Comparison of ENCODE assay signal across 9 mouse cellular contexts in the genomic region with DNA sequence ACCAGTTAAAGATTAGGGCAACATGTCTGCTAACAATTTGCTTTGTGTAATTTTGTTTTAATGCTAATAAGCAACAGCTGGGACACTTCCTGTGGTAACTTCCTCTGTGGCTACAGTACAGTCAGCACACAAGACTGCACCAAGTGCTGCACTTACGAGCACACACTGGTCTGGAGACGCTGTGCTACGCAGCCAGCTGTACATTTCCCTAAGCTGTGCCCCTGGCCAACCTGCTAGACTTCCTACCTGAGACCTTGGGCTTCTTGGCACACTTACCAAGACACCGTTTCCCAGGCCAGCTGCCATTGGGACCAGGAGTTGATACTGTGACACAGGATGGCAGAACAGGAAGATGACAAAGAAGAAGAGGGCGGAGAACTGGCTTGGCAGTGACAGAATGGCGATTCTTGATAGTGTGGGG.
DNase-seq lines count a peak whose midpoint lies in the region; ATAC-seq and TF ChIP-seq lines count a peak whose summit lies in the region.
"Had no signal": no experiment of that assay in that cellular context is flagged by ENCODE, and none has a peak within 500 bp of the region (broad histone marks: within the 10 kb centered on the region; RNA-seq: fewer than 3 reads in every experiment).

No protein-coding gene starts in this region.

- H3K27ac ChIP-seq in gastrocnemius, adult 2 months = peak overlapping the region; percentile 48
- H3K27ac ChIP-seq in thymus, adult 2 months (ENCODE audit: control insufficient read depth, insufficient read depth, low read length) = 0 out of 2 replicates have a peak overlapping the region, but pooled peaks have one; percentile 22
- no peak overlapping the region for H3K27ac ChIP-seq in hindbrain, embryonic 14.5 days

- no peak for TF ChIP-seq CTCF in gastrocnemius, adult 2 months (IDR thresholded peaks at IDR 0.05)
- no peak for TF ChIP-seq CTCF in thymus, adult 2 months (IDR thresholded peaks at IDR 0.05; ENCODE audit: borderline replicate concordance, control insufficient read depth, extremely low read depth, insufficient read depth, low read length, poor library complexity)

- intact Hi-C loops in gastrocnemius, adult 2 months (cut with DNase I) = no loop called here

- no peak for DNase-seq in gastrocnemius, adult 2 months
- no peak for DNase-seq in gastrocnemius, postnatal 4 days (ENCODE audit: low spot score in 2 of 2)
- DNase-seq in thymus, adult 2 months = peak; percentile 22
- DNase-seq in thymus, postnatal 10 days (ENCODE audit: low spot score in 2 of 2) = no peak
- DNase-seq in gastrocnemius, postnatal 25 days = no peak
- DNase-seq in gastrocnemius, adult 8-10 months (ENCODE audit: low spot score in 2 of 2) = no peak
- DNase-seq in hindbrain, embryonic 14.5 days (ENCODE audit: low spot score) = no peak

- H3K36me3 ChIP-seq in thymus, adult 2 months (ENCODE audit: control insufficient read depth, insufficient read depth, low read length) = no peaks in the 10 kb centered on the region
- no peaks in the 10 kb centered on the region for H3K36me3 ChIP-seq in hindbrain, embryonic 14.5 days (replicated peaks; ENCODE audit: control insufficient read depth, insufficient read depth)

- peak; percentile 74 for ATAC-seq in megakaryocyte, adult 5-6 weeks (ENCODE audit: poor library complexity, severe bottlenecking)
- ATAC-seq in hindbrain, embryonic 14.5 days (ENCODE audit: low FRiP score) = no peak

- no peak overlapping the region for H3K9ac ChIP-seq in hindbrain, embryonic 14.5 days

- H3K9me3 ChIP-seq in hindbrain, embryonic 14.5 days (ENCODE audit: control insufficient read depth, low read length) = no peaks in the 10 kb centered on the region

- peak overlapping the region; percentile 21; the same call in 1 of the 2 replicates for H3K4me3 ChIP-seq in gastrocnemius, adult 2 months
- H3K4me3 ChIP-seq in thymus, adult 2 months (ENCODE audit: control insufficient read depth, insufficient read depth, low read length) = peak overlapping the region; percentile 33
- no peak overlapping the region for H3K4me3 ChIP-seq in hindbrain, embryonic 14.5 days (replicated peaks; ENCODE audit: low read length)
- H3K4me3 ChIP-seq: erythroblast, embryonic 14.5 days had no signal

- peaks cover 11% of the 10 kb centered on the region for H3K4me1 ChIP-seq in thymus, adult 2 months (replicated peaks; ENCODE audit: control insufficient read depth, insufficient read depth, low read length)
- peaks cover 12% of the 10 kb centered on the region; the same call in 1 of the 2 replicates for H3K4me1 ChIP-seq in hindbrain, embryonic 14.5 days (replicated peaks; ENCODE audit: control insufficient read depth, insufficient read depth, low read length)

- TF ChIP-seq POLR2A in thymus, adult 2 months (IDR thresholded peaks at IDR 0.05; ENCODE audit: control insufficient read depth, extremely low read depth, insufficient read depth, low read length, poor library complexity) = no peak

- 12% methylated on average over 6 of the region's 6 CpGs for WGBS in thymus, adult 2 months
- WGBS in hindbrain, embryonic 14.5 days = 87% methylated on average over 6 of the region's 6 CpGs

- no peaks in the 10 kb centered on the region for H3K27me3 ChIP-seq in thymus, adult 2 months (ENCODE audit: control insufficient read depth, insufficient read depth, low read length)
- no peaks in the 10 kb centered on the region for H3K27me3 ChIP-seq in hindbrain, embryonic 14.5 days (ENCODE audit: control insufficient read depth, insufficient read depth, low read length)

- H3K4me2 ChIP-seq in hindbrain, embryonic 14.5 days (replicated peaks) = no peak overlapping the region
